Mouse (Mus musculus) small intestine, adult 10 weeks (tissue): Measurements from ENCODE around the gene G0s2. TPM values are rescaled to one million over a fixed set of nuclear protein-coding genes. Genes with fewer than 3 reads are reported as not detected.

Source experiments
- polyA plus RNA-seq: library from polyadenylated mRNA; stranded (reverse); fragments of 350-450 nt; fragmentation: Illumina TruSeq; extraction: RNeasy Lipid Tissue Mini Kit (QIAGEN cat#74804); gene quantifications from one replicate; pipeline ENCODE4 v1.2.3, GENCODE M21; 2014; ENCODE audit warnings: low replicate concordance

Gene G0s2
- polyA plus RNA-seq = not detected

GRCm38 (mm10) chr1:193272916-193273601 is at the start of gene G0s2:
G0s2 (minus strand) TSS chr1:193273217.

DNA sequence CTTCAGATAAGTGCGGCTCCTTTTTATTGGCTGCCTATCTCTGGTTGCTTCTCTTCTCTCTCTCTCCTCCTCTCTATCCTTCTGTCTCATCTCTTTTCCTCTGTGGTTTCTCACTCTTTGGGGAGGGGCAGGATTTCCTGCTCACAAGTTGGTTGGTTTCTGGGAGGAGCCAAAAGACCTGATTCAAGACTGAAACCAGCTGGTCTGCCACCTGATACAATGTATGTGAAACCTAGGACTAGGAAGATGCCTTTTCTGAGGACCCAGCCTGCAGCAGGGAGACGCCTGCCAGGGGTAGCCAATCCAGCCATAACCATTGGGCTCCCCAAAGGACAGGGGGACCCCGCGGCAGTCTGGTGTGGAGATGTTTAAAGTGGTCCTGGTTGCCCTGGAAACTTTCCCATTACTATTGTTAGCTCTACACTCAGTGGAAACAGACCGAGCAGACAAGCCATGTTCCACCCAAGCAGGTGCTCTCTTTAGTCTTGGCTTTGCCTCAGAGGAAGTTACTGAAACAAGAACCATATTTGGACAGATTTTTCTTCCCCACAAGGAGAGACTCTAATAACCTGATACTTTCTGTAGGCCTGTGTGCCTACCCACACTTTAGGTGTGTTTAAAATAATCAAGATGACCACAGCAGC is 8.9 kb downstream of the G0s2 start, which contains the start of gene Hsd11b1:
Hsd11b1 (minus strand) TSS at position 121 of the 644 bp plus-strand sequence.

Other genes starting within 250 kb of the G0s2 start
- gene Syt14, start 237.4 kb downstream of the G0s2 start, polyA plus RNA-seq = 0.74 TPM
- 6.9 TPM for gene Diexf, start 142.9 kb downstream of the G0s2 start, polyA plus RNA-seq
- 234 TPM for gene Irf6, start 120.1 kb downstream of the G0s2 start, polyA plus RNA-seq
- gene A130010J15Rik, start 105.2 kb downstream of the G0s2 start, polyA plus RNA-seq = 17.8 TPM
- gene Traf3ip3, start 71.5 kb downstream of the G0s2 start, polyA plus RNA-seq = 3.6 TPM
- gene Lamb3, start 65.5 kb downstream of the G0s2 start, polyA plus RNA-seq = 1.9 TPM
- gene Hsd11b1, start 9.1 kb downstream of the G0s2 start, polyA plus RNA-seq = 10.7 TPM
- gene Camk1g, start 97.1 kb upstream of the G0s2 start, polyA plus RNA-seq = not detected